Mouse (Mus musculus) pancreas, adult 10 weeks (tissue): ENCODE results near the gene Sun3. TPM values are rescaled to one million over a fixed set of nuclear protein-coding genes. Genes with fewer than 3 reads are reported as not detected.

ENCODE experiments used
- polyA plus RNA-seq: library from polyadenylated mRNA; stranded (reverse); fragments of 350-450 nt; fragmentation: Illumina TruSeq; extraction: RNeasy Lipid Tissue Mini Kit (QIAGEN cat#74804); gene quantifications from one replicate; pipeline ENCODE4 v1.2.3, GENCODE M21; 2015; ENCODE audit warnings: low read depth, low replicate concordance; ENCODE audit not compliant: insufficient read depth

Gene Sun3
- not detected for polyA plus RNA-seq

DNA sequence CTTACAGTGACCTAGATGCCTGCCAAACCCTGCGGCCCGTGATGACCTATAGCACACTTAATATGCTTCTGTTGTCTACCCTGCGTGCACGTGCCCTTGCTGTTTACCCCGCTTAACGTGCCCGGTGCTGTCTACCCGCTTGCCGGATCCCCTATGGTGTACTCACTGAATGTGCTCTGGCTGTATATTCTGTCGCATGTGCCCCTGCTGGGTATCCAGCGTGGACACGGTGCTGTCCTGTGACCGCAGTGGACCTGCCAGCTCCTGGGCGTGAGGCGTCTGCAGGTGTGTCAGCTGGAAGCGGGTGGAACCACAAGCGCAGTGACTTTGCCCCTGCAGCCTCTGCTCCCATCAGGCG, at the start of gene Sun3:
TSS of gene Sun3 (minus strand) at position 289 of the 358 bp plus-strand sequence.

DNA sequence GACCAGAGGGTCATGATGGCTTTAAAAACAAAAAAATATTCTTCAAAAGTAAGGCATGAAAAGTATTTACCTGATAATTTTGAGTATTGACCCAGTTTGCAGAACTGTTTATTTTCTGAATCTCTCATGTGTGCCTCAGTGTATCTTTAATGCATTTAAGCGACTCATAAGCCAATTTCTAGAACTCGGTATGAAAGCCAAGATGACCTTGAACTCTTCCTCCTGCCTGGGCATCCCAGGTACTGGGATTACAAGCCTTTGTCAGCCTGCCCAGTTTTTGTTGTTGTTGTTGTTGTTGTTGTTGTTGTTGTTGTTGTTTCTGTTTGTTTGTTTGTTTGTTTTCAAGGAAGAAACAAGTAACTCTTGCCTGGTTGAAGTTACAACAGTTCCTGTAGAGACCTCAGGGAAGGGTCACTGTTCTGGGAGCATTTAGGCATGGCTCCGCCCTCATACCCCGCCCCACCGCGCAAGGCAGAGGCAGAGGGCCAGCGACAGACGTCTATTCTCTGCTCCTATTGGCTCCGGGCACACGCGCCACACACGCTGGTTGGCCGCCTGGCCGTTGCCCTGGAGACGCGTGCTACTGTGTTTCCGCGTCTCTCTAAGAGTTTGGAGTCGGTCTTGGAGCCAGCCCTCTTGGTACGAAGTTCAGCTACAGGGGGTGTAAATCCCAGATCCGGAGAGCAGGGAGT, 634 bp downstream of the Sun3 start, which contains the start of gene Gm11992:
TSS of gene Gm11992 (plus strand) at position 584 of the 692 bp plus-strand sequence.

DNA sequence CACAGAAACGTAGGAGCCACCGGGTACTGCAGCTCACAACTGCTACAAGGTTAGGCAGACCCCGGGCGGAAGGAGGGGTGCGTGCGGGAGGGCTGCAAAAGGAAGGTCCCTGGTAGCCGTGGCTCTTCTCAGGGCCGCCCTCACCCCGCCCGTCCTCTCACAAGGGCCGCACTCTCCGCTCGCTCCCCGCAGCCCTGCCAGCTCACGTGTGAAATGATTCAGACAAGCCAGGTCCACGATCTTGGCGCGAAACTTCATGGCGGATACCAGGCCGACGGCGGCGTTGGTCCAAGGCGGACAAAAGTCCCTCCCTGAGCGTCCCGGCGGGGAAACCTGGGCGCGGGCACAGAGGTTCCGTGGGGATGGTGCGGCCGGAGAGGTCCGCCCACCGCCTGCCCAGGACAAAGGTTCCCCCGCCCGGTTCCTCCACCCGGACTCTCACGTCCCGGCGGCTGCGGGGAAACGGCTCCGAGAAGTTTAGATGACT, 37.9 kb downstream of the Sun3 start, which contains the start of gene Hus1:
TSS of gene Hus1 (minus strand) at position 339 of the 487 bp plus-strand sequence.

DNA sequence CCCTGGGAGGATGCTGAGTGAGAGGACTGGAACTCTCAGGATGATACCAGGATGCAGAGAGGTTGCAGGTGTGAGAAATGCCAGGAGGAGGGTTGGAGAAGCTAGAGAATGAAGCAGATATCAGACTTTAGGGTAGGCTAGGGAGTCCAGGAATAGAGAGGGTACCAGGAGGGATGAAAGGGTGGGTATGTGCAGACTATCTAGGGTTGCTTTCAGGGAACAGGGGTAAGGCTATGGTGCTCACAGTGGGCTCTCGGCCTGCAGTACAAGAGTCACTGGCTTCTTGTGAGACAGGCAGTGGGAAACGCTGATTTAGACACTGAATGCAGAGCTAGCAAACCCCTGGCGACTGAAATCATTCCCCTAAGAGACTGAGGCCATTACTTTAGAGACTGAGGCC, 75.6 kb downstream of the Sun3 start, which contains the start of gene Pkd1l1:
TSS of gene Pkd1l1 (minus strand) at position 101 of the 400 bp plus-strand sequence.

Other genes starting within 250 kb of the Sun3 start
- gene Pkd1l1, start 75.7 kb downstream of the Sun3 start, polyA plus RNA-seq, result 0.09 TPM
- 2.9 TPM for gene Hus1, start 37.8 kb downstream of the Sun3 start, polyA plus RNA-seq
- gene Gm11992, start 397 bp downstream of the Sun3 start, polyA plus RNA-seq, result not detected
- 9.5 TPM for gene Upp1, start 69.1 kb upstream of the Sun3 start, polyA plus RNA-seq
- not detected for gene Abca13, start 143.0 kb upstream of the Sun3 start, polyA plus RNA-seq